Mouse (Mus musculus): ENCODE data around the gene Fam205a1.
A peak's percentile ranks its signal among the peaks of the same experiment; 100 is the strongest.
"Not testable (repeated sequence)": the region's sequence is repeated elsewhere in the genome, so short reads cannot be mapped to it uniquely, and the experiment has no call there.

Gene Fam205a1

GRCm38 (mm10) chr4:42853788-42854187, at the start of gene Fam205a1:
Gene Fam205a1 (minus strand): TSS chr4:42853888.
- not testable (repeated sequence) for DNase-seq (ENCODE audit: low spot score in 2 of 2)

GRCm38 (mm10) chr4:42902730-42903129, 49.0 kb upstream of the Fam205a1 start:
- no peak for DNase-seq (ENCODE audit: low spot score in 2 of 2)

GRCm38 (mm10) chr4:42902174-42902573, 48.5 kb upstream of the Fam205a1 start:
- DNase-seq (ENCODE audit: low spot score in 2 of 2) = no peak

GRCm38 (mm10) chr4:42900878-42901277, 47.2 kb upstream of the Fam205a1 start:
- no peak for DNase-seq (ENCODE audit: low spot score in 2 of 2)

GRCm38 (mm10) chr4:42898914-42899313, 45.2 kb upstream of the Fam205a1 start:
- no peak for DNase-seq (ENCODE audit: low spot score in 2 of 2)

GRCm38 (mm10) chr4:42895118-42895517, 41.4 kb upstream of the Fam205a1 start:
- DNase-seq (ENCODE audit: low spot score in 2 of 2) = no peak

GRCm38 (mm10) chr4:42891176-42891575, 37.5 kb upstream of the Fam205a1 start:
- DNase-seq (ENCODE audit: low spot score in 2 of 2) = no peak

GRCm38 (mm10) chr4:42888806-42889205, 35.1 kb upstream of the Fam205a1 start:
- DNase-seq (ENCODE audit: low spot score in 2 of 2) = no peak

- no peak for DNase-seq (ENCODE audit: low spot score in 2 of 2)
Observed at GRCm38 (mm10) chr4:42886926-42887325, 33.2 kb upstream of the Fam205a1 start.

- no peak for DNase-seq (ENCODE audit: low spot score in 2 of 2)
Observed at GRCm38 (mm10) chr4:42880677-42880948, 26.9 kb upstream of the Fam205a1 start.

- no peak for DNase-seq (ENCODE audit: low spot score in 2 of 2)
Observed at GRCm38 (mm10) chr4:42879829-42880676, 26.4 kb upstream of the Fam205a1 start.

- no peak for DNase-seq (ENCODE audit: low spot score in 2 of 2)
Observed at GRCm38 (mm10) chr4:42877657-42878056, 24.0 kb upstream of the Fam205a1 start.

GRCm38 (mm10) chr4:42876586-42877291, 23.1 kb upstream of the Fam205a1 start:
- DNase-seq (ENCODE audit: low spot score in 2 of 2) = peak; percentile 6 to 29

GRCm38 (mm10) chr4:42874134-42874533, 20.4 kb upstream of the Fam205a1 start, which contains the start of gene Fam205c:
Gene Fam205c (minus strand): TSS chr4:42874234.
- no peak for DNase-seq (ENCODE audit: low spot score in 2 of 2)

GRCm38 (mm10) chr4:42872746-42873435, 19.2 kb upstream of the Fam205a1 start:
- no peak for DNase-seq (ENCODE audit: low spot score in 2 of 2)

- DNase-seq (ENCODE audit: low spot score in 2 of 2) = no peak
Observed at GRCm38 (mm10) chr4:42872151-42872550, 18.5 kb upstream of the Fam205a1 start.

GRCm38 (mm10) chr4:42870748-42871147, 17.1 kb upstream of the Fam205a1 start:
- DNase-seq (ENCODE audit: low spot score in 2 of 2) = no peak

GRCm38 (mm10) chr4:42868193-42868592, 14.5 kb upstream of the Fam205a1 start:
- DNase-seq (ENCODE audit: low spot score in 2 of 2) = no peak

GRCm38 (mm10) chr4:42867390-42867789, 13.7 kb upstream of the Fam205a1 start:
- no peak for DNase-seq (ENCODE audit: low spot score in 2 of 2)

GRCm38 (mm10) chr4:42863487-42863886, 9.8 kb upstream of the Fam205a1 start:
- not testable (repeated sequence) for DNase-seq (ENCODE audit: low spot score in 2 of 2)

GRCm38 (mm10) chr4:42860483-42860882, 6.8 kb upstream of the Fam205a1 start:
- not testable (repeated sequence) for DNase-seq (ENCODE audit: low spot score in 2 of 2)

- not testable (repeated sequence) for DNase-seq (ENCODE audit: low spot score in 2 of 2)
Observed at GRCm38 (mm10) chr4:42856671-42857070, 3.0 kb upstream of the Fam205a1 start, which contains the start of gene Gm12394. Gene Gm12394 (minus strand): TSS chr4:42856771.

Data from urinary bladder, adult 18-20 months (tissue).